Mouse (Mus musculus) testis, adult 2 months (tissue): ENCODE measurements around the gene Gm13279.
"Not testable (repeated sequence)": the region's sequence is repeated elsewhere in the genome, so short reads cannot be mapped to it uniquely, and the experiment has no call there.

Source experiments
- CTCF ChIP-seq: fragments of 200-500 bp; IDR thresholded peaks from 2 replicates; pipeline ENCODE4 v1.5.1; 2012; ENCODE audit warnings: low read depth, mild to moderate bottlenecking, inconsistent platforms, low read length, moderate library complexity; ENCODE audit not compliant: control insufficient read depth, insufficient read depth, insufficient replicate concordance
- POLR2A ChIP-seq: fragments of 200-500 bp; IDR thresholded peaks from 2 replicates; pipeline ENCODE4 v1.6.1; 2012; ENCODE audit warnings: low read depth, mild to moderate bottlenecking, inconsistent platforms, low read length, moderate library complexity; ENCODE audit not compliant: control insufficient read depth

- TF ChIP-seq CTCF, POLR2A: not testable (repeated sequence)
Observed at GRCm38 (mm10) chr4:88760431-88760830, 36.8 kb upstream of the Gm13279 start.
